Mouse (Mus musculus) neutrophil, adult 83 days (primary cell): ENCODE measurements around the gene Mogat2. TPM values are rescaled to one million over a fixed set of nuclear protein-coding genes. Genes with fewer than 3 reads are reported as not detected.

Experiments used
- total RNA-seq, 2 experiments: library from RNA; stranded (reverse); gene quantifications; one replicate each; pipeline ENCODE4 v1.2.4; 2023

Gene Mogat2
- total RNA-seq: 10 to 100 TPM; 15.1 to 16.1 TPM

GRCm38 (mm10) chr7:99238417-99238816 lies at the start of gene Mogat2:
Gene Mogat2, minus strand, starts transcription at chr7:99238619.

DNA sequence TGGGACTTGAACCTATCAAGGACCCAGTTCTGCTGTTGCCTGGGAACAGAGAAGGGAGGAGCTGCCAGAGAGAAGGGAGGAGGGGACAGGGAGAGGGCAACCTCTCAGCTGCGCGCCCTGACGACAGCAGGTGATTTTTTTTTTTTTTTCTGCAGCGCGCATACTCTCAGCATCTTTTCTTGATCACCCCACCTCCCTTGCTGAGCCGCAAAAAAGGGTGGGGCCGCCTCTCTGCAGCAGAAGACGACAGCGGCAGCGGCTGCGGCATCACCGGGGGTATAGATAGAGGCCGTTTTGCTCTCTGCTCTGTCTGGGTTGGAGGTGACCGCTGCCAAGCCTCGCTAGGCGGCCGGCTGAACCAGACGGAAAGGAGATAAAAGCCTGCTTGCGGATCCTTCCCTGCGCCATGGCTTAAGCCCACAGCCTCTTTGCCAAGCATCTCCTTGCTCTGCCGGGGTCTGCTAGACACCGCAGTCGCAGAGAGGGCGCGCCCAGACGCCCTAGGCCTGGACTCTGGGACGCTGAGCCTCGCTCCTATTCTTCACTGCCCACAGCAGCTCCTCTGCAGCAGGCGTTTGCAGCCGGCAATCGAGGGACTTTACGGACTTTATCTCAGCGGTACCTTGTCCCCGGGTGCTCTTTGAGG lies 29.0 kb upstream of the Mogat2 start, which contains the start of gene Map6:
Gene Map6 (plus strand): TSS at position 197 of the 646 bp plus-strand sequence.

GRCm38 (mm10) chr7:99182432-99183172 lies 55.8 kb downstream of the Mogat2 start, which contains the start of gene Dgat2:
Gene Dgat2, minus strand, starts transcription at chr7:99182719.

Other genes starting within 250 kb of the Mogat2 start
- gene Uvrag, start 97.5 kb downstream of the Mogat2 start, total RNA-seq: 10 to 100 TPM; 72.0 to 74.6 TPM
- gene Dgat2, start 55.9 kb downstream of the Mogat2 start, total RNA-seq: 10 to 100 TPM; 61.3 to 65.5 TPM
- 1 to 10 TPM; 1.9 to 2.4 TPM for gene Map6, start 28.8 kb upstream of the Mogat2 start, total RNA-seq
- gene Serpinh1, start 114.6 kb upstream of the Mogat2 start, total RNA-seq: 1 to 10 TPM; 7.4 to 9.3 TPM
- gene Gdpd5, start 142.8 kb upstream of the Mogat2 start, total RNA-seq: 1 to 10 TPM in 1 of 2 experiments, under 1 TPM in 1; 0.60 to 2.0 TPM
- under 1 TPM in 1 of 2 experiments, not detected in 1; 0.75 TPM for gene Klhl35, start 227.4 kb upstream of the Mogat2 start, total RNA-seq
- gene Rps3, start 245.1 kb upstream of the Mogat2 start, total RNA-seq: 100 to 1,000 TPM; 413 to 465 TPM